Mouse (Mus musculus): ENCODE measurements around the gene Man1c1. TPM values are rescaled to one million over a fixed set of nuclear protein-coding genes. Genes with fewer than 3 reads are reported as not detected.

The Man1c1 gene
- total RNA-seq, 2 experiments from 2014 or later = 32.0 to 37.7 TPM

- DNase-seq = no peak
- intact Hi-C loops (cut with DNase I) = no loop called here
Observed at GRCm38 (mm10) chr4:134725735-134726345, 21.8 kb upstream of the Man1c1 start.

GRCm38 (mm10) chr4:134724974-134725373 lies 20.9 kb upstream of the Man1c1 start:
- intact Hi-C loops (cut with DNase I) = no loop called here
- no peak for DNase-seq

- no peak for DNase-seq
- intact Hi-C loops (cut with DNase I) = no loop called here
Observed at GRCm38 (mm10) chr4:134723251-134723650, 19.2 kb upstream of the Man1c1 start.

GRCm38 (mm10) chr4:134721076-134721475 lies 17.0 kb upstream of the Man1c1 start:
- no peak for DNase-seq

GRCm38 (mm10) chr4:134720371-134720770 lies 16.3 kb upstream of the Man1c1 start:
- no peak for DNase-seq
- intact Hi-C loops (cut with DNase I) = no loop called here

More at GRCm38 (mm10) chr4:134721076-134721475, 17.0 kb upstream of the Man1c1 start:
- intact Hi-C loops (cut with DNase I) = no loop called here

- DNase-seq = no peak
- intact Hi-C loops (cut with DNase I) = no loop called here
Observed at GRCm38 (mm10) chr4:134719489-134719888, 15.4 kb upstream of the Man1c1 start.

GRCm38 (mm10) chr4:134713937-134714336 lies 9.8 kb upstream of the Man1c1 start:
- DNase-seq = peak; percentile 89 to 92
- intact Hi-C loops (cut with DNase I) = loop anchor here (1.0 kb wide), 1 partner anchor 171 kb away; no protein-coding TSS in a partner anchor

- DNase-seq = no peak
- intact Hi-C loops (cut with DNase I) = no loop called here
Observed at GRCm38 (mm10) chr4:134705311-134705710, 1.2 kb upstream of the Man1c1 start.

- no peak for DNase-seq
- intact Hi-C loops (cut with DNase I) = no loop called here
Observed at GRCm38 (mm10) chr4:134704590-134704989, 500 bp upstream of the Man1c1 start.

GRCm38 (mm10) chr4:134702981-134703834 lies 882 bp downstream of the Man1c1 start:
- peak; percentile 72 to 73 for DNase-seq

GRCm38 (mm10) chr4:134701934-134702333 lies 2.2 kb downstream of the Man1c1 start:
- DNase-seq = peak; percentile 84 to 88
- intact Hi-C loops (cut with DNase I) = loop anchor here (2.0 kb wide), 2 partner anchors 69 to 119 kb away; no protein-coding TSS in a partner anchor

More at GRCm38 (mm10) chr4:134702981-134703834, 882 bp downstream of the Man1c1 start:
- intact Hi-C loops (cut with DNase I) = loop anchor here (2.0 kb wide), 2 partner anchors 70 to 120 kb away; no protein-coding TSS in a partner anchor

GRCm38 (mm10) chr4:134700911-134701310 lies 3.2 kb downstream of the Man1c1 start:
- intact Hi-C loops (cut with DNase I) = no loop called here
- no peak for DNase-seq

- no peak for DNase-seq
- intact Hi-C loops (cut with DNase I) = no loop called here
Observed at GRCm38 (mm10) chr4:134693202-134693940, 10.7 kb downstream of the Man1c1 start.

GRCm38 (mm10) chr4:134692388-134692787 lies 11.7 kb downstream of the Man1c1 start:
- intact Hi-C loops (cut with DNase I) = no loop called here
- DNase-seq = no peak

- intact Hi-C loops (cut with DNase I) = no loop called here
- no peak for DNase-seq
Observed at GRCm38 (mm10) chr4:134686022-134686661, 17.9 kb downstream of the Man1c1 start.

GRCm38 (mm10) chr4:134684637-134685338 lies 19.3 kb downstream of the Man1c1 start:
- intact Hi-C loops (cut with DNase I) = no loop called here
- no peak for DNase-seq

- DNase-seq = no peak
- intact Hi-C loops (cut with DNase I) = no loop called here
Observed at GRCm38 (mm10) chr4:134683892-134684291, 20.2 kb downstream of the Man1c1 start.

GRCm38 (mm10) chr4:134683008-134683407 lies 21.1 kb downstream of the Man1c1 start:
- DNase-seq = no peak
- intact Hi-C loops (cut with DNase I) = no loop called here

GRCm38 (mm10) chr4:134682423-134682822 lies 21.7 kb downstream of the Man1c1 start:
- DNase-seq = no peak
- intact Hi-C loops (cut with DNase I) = no loop called here

GRCm38 (mm10) chr4:134681819-134682218 lies 22.3 kb downstream of the Man1c1 start:
- no peak for DNase-seq
- intact Hi-C loops (cut with DNase I) = no loop called here

All from heart, postnatal 10 days (tissue).